Mouse (Mus musculus) megakaryocyte progenitor cell, adult 5-6 weeks (primary cell): ENCODE data around the gene Prkra. TPM values are rescaled to one million over a fixed set of nuclear protein-coding genes. Genes with fewer than 3 reads are reported as not detected.

ENCODE experiments used
- ATAC-seq: replicated peaks from 2 replicates; pipeline ENCODE4 v1.8.0; 2016; ENCODE audit warnings: mild to moderate bottlenecking, moderate TSS enrichment, inconsistent platforms; ENCODE audit not compliant: poor library complexity
- total RNA-seq, 2 experiments: library from RNA; stranded (forward) in 1 of 2; stranded (reverse) in 1 of 2; fragments of 157-497, 149-512 nt in 1 of 2; fragments of 200-1000 nt in 1 of 2; gene quantifications; 2 replicates each; pipeline versions ENCODE4 v1.2.3 to v1.2.4; 2015 to 2017

The Prkra gene
- total RNA-seq, 2 experiments from 2014 or later = 11.3 to 35.2 TPM

GRCm38 (mm10) chr2:76590221-76590620 is 57.6 kb downstream of the Prkra start:
- ATAC-seq = no peak

- no peak for ATAC-seq
These were observed 60.9 kb downstream of the Prkra start for GRCm38 (mm10) chr2:76586906-76587305.

- ATAC-seq = no peak
These were observed 62.7 kb downstream of the Prkra start for GRCm38 (mm10) chr2:76585090-76585489.

Other genes with a start within 250 kb of the Prkra start
- 0.05 TPM in 1 of 2 replicates, not detected in the other for gene Osbpl6, start 241.5 kb downstream of the Prkra start, total RNA-seq (2015)
- not detected in 2 replicates for gene Osbpl6, start 241.5 kb downstream of the Prkra start, total RNA-seq (2017)
- gene Pjvk, start 461 bp upstream of the Prkra start, total RNA-seq (2015) = 0.37 and 0.81 TPM in 2 replicates
- gene Pjvk, start 461 bp upstream of the Prkra start, total RNA-seq (2017) = not detected in 2 replicates
- 18.5 and 19.0 TPM in 2 replicates for gene Fkbp7, start 25.1 kb upstream of the Prkra start, total RNA-seq (2015)
- gene Fkbp7, start 25.1 kb upstream of the Prkra start, total RNA-seq (2017) = 12.2 and 15.7 TPM in 2 replicates
- gene Plekha3, start 27.3 kb upstream of the Prkra start, total RNA-seq (2015) = 28.2 and 36.1 TPM in 2 replicates
- 17.5 and 25.6 TPM in 2 replicates for gene Plekha3, start 27.3 kb upstream of the Prkra start, total RNA-seq (2017)